Mouse (Mus musculus) spleen, adult 2 months (tissue): Measurements from ENCODE around the gene Nlrp6.

Source experiments
- CTCF ChIP-seq: fragments of 200-500 bp; IDR thresholded peaks from 2 replicates; pipeline ENCODE4 v1.5.1; 2011; ENCODE audit warnings: mild to moderate bottlenecking, inconsistent platforms; ENCODE audit not compliant: insufficient read depth, insufficient read length, insufficient replicate concordance; ENCODE audit errors: extremely low read depth
- POLR2A ChIP-seq: fragments of 200-500 bp; IDR thresholded peaks from 2 replicates; pipeline ENCODE4 v1.6.1; 2011; ENCODE audit warnings: low read depth, low read length, inconsistent platforms

DNA sequence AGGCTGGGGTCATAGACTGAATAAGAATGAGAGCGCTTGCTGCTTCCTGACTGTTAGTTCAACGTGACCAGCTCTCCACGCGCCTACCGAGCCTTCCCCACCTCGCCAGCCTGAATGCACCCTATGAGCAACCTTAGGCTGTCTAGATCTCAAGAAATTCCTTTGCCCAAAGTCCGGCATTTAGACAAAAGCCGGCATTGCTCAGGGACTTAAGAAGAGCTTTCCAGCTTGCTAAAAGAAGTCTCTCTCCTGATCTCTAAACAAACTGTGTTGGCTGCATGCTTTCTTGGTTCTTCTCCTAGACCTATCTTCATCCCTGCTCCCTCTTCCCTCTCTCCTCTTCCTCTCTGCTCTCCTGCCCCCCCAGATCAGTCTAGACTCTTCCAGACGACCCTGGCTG is 54.2 kb downstream of the Nlrp6 start:
- TF ChIP-seq CTCF = no peak
- no peak for TF ChIP-seq POLR2A
